Mouse (Mus musculus) embryonic fibroblast, embryonic 13.5 days (primary cell): ENCODE measurements around the gene Ttc39a. TPM values are rescaled to one million over a fixed set of nuclear protein-coding genes. Genes with fewer than 3 reads are reported as not detected.

Experiments
- H3K27ac ChIP-seq: 2 replicates; pipeline ENCODE4 v1.5.1; 2012; ENCODE audit warnings: low read length, control low read depth, inconsistent platforms; ENCODE audit not compliant: insufficient read depth
- H3K4me1 ChIP-seq: 2 replicates; pipeline ENCODE4 v1.6.1; 2011; ENCODE audit warnings: low read length; ENCODE audit not compliant: control insufficient read depth, insufficient read depth
- H3K4me3 ChIP-seq: 2 replicates; pipeline ENCODE4 v1.5.1; 2011; ENCODE audit warnings: mild to moderate bottlenecking, control low read depth, low read length; ENCODE audit not compliant: insufficient read depth
- CTCF ChIP-seq: IDR thresholded peaks from 2 replicates; pipeline ENCODE4 v1.5.1; 2011; ENCODE audit warnings: mild to moderate bottlenecking, control low read depth, low read length, moderate library complexity, borderline replicate concordance; ENCODE audit not compliant: insufficient read depth
- POLR2A ChIP-seq: IDR thresholded peaks from 2 replicates; pipeline ENCODE4 v1.6.1; 2011; ENCODE audit warnings: low read depth, mild to moderate bottlenecking, control low read depth, low read length, moderate library complexity
- polyA plus RNA-seq: library from polyadenylated mRNA; stranded (reverse); fragments of >200 nt; gene quantifications from 2 replicates; pipeline ENCODE4 v1.2.4, GENCODE M21; 2011; ENCODE audit warnings: low read depth; ENCODE audit not compliant: missing spikeins, insufficient read length

Ttc39a gene
- polyA plus RNA-seq, 1 experiment: 2.7 TPM

DNA sequence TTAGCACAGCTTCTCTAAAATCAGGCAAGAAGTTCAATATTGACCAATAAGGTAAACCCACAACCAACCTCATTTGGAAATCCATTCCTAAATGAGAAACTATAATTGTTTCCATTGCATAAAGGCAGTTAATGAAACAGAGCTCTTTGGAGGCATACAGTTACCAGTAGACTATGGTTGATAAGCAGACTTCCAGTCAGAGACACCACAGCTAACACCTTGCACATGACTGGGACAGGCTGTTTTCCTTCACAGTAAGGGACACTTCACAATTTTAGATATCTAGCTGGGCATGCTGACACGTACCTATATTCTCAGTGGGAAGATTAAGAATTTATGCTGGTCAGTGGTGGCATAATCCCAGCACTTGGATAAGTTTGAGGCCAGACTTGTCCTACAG, 39.5 kb downstream of the Ttc39a start:
- TF ChIP-seq POLR2A: no peak
- no peak for TF ChIP-seq CTCF
- H3K4me3 ChIP-seq: no peak overlapping the region
- no peak overlapping the region for H3K27ac ChIP-seq
- H3K4me1 ChIP-seq: peaks cover 22% of the 10 kb centered on the region

DNA sequence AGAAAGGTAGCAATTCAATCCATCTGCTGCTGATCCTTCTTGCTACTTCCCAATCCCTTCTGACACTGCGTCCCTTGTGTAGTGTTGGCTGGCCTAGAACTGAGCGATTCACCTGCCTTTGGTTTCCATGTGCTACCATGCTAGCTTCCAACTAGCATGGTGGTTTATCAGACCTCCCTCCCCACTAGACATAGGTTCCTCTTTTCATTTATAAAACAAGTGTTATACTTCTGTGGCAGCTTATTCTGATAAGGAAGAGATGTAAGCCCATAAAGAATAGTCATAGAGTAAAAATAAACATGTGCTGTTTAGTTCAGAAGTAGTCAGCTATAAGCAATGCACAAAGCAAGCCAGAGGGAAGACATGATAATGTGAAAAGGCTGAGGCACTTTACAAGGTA, 42.1 kb downstream of the Ttc39a start:
- no peak overlapping the region for H3K4me3 ChIP-seq
- H3K27ac ChIP-seq: no peak overlapping the region
- peaks cover 22% of the 10 kb centered on the region for H3K4me1 ChIP-seq
- TF ChIP-seq CTCF (no peak), POLR2A (no peak)

DNA sequence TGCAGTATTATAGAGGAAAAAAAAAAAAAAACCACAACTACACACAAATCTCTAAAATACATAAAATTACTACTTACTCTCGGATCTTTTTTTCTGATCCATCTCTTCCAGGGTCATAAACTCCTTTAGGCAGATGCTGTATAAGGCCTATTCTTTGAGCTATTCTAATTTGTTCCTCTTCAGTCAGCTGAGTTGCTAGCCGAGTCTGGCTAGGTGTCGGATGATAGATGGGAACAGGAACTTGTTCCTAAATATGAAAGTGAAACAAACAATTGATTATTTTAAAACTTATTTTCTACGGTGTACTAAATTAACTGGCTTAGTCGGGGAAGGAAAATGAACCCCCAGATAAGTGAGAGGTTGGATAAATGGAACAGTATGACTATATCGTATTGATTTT, 50.4 kb downstream of the Ttc39a start:
- Histone ChIP-seq H3K4me3 (no peak overlapping the region), H3K27ac (no peak overlapping the region), H3K4me1 (peaks cover 7% of the 10 kb centered on the region)
- no peak for TF ChIP-seq CTCF
- no peak for TF ChIP-seq POLR2A

DNA sequence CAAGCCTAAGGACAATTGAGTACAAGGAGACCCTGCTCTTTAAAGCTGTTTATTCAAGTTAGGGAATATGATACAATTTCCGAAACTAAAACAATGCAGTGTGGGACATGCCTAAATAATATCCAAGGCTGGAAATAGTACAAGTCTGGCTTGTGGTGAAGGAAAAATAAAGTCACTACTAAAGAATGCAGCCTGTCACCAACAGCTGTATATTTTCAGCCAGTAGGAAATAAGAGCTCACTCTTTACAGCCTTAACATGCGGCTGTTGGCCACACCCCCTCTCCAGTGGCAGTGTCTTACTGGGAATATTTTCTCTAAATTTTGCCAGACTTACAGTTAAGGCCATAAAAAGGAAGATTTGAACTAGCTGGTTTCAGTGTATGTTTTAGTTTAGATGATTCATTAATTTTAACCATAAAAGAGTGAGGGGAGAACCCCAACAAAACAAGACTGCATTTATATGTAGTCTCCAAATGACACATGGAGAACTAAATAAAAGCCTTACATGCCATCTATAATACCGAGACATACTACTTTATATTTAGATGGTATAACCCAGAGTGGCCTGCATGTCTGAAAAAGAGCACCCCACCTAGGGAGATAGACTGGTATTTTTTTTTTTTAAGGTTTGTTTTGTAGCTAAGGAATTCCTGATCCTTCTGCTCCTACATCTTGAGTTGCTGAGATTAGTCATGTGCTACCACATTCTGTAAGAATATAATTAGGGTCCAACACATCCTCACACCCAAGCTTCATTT, 54.2 kb downstream of the Ttc39a start:
- peaks cover 9% of the 10 kb centered on the region for H3K4me1 ChIP-seq
- no peak overlapping the region for H3K4me3 ChIP-seq
- no peak for TF ChIP-seq CTCF
- no peak for TF ChIP-seq POLR2A
- peak overlapping the region; percentile 99 for H3K27ac ChIP-seq

DNA sequence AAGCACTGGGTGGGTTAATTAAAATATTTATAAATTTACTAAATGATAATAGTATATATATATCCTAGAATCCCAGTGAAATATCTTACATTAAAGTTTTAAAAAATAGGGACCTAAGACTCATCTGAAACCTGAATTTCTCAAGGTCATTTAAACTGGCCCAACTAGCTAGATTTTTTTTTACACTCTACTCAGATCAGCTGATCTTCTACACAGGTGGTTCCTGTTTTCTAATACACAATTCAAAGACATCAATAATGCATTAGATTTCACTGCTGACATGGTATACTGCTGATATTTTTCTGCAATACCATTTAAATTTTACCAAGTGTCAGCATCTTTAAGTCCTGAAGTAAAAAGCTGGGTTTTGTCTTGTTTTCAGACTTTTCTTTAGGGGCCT, 57.5 kb downstream of the Ttc39a start:
- Histone ChIP-seq H3K4me1 (peaks cover 9% of the 10 kb centered on the region), H3K4me3 (no peak overlapping the region), H3K27ac (no peak overlapping the region)
- no peak for TF ChIP-seq CTCF
- no peak for TF ChIP-seq POLR2A

DNA sequence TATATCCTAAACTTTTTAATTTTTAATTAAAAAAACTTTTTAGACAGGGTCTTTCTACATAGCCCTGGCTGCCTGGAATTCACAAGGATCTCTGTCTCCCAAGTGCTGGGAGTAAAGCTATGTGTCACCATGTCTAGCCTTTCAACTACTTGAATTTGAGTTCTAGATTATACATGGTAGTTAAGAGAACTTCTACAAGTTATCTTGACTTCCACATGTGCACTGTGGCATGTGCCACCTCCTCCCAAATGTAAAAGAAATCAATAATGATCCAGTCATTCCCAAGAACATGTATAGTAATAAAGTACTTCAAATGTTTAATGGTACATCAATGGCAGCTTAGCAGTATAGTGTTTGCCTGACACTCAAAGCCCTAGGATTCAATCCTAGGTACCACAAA, 61.3 kb downstream of the Ttc39a start:
- Histone ChIP-seq H3K27ac (no peak overlapping the region), H3K4me1 (peaks cover 2% of the 10 kb centered on the region), H3K4me3 (no peak overlapping the region)
- TF ChIP-seq CTCF (no peak), POLR2A (no peak)

DNA sequence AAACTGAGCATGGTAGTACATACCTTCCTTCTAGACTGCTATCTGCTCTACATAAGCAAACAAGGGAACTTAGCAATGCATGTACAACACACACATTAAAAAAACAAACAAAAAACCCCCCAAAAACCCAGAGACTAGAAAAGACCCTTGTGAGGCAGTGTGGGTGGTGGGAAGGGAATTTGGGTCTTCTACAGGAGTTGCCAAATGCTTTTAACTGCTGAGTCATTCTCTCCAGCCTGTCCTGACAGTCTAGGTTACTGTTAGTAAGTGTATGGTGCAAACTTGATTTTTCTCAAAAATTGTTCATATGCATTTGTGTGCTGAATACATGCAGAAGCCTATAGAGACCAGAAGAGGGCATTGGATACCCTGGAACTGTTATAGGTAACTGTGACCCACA, 65.2 kb downstream of the Ttc39a start:
- Histone ChIP-seq H3K4me3 (no peak overlapping the region), H3K27ac (no peak overlapping the region), H3K4me1 (no peaks in the 10 kb centered on the region; the same call in none of the 2 replicates)
- TF ChIP-seq CTCF: no peak
- TF ChIP-seq POLR2A: no peak

DNA sequence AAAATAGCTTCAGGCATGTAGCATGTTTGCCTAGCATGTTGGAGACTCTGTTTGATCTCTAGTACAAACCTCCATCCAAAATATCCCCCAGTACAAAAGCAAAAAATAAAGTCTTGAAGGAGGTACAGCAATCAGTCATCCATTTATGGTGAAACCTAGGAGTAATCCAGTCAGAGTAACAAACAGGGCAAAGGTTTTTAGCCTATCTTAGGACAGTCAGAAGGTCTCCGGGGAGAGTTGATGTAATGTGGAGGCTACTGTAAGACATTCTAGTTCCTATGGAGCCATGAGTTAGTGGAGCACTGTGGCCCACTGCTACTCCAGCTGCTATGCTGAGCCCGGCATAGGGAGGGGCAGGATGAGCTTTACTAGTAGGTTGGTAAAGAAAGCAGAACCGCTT, 66.1 kb downstream of the Ttc39a start:
- Histone ChIP-seq H3K27ac (no peak overlapping the region), H3K4me1 (no peaks in the 10 kb centered on the region; the same call in none of the 2 replicates), H3K4me3 (no peak overlapping the region)
- TF ChIP-seq POLR2A (no peak), CTCF (no peak)

DNA sequence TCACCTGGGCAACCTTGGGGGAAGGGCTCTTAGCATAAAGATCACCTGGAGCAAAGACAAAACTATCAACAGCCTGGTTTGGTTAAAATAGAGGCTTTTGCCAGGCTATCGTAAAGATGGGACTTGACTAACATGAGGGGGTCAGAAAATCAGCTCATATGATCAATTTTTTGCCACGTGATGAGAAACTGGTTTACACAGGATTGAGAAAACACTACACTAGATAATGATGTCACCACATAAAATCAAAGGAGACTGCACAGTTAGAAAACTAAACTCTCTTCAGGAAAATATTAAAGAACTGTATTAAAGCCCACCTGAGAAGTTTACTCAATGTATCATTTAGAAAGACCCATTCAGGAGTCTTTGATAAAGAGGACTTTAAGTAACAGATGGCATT, 68.7 kb downstream of the Ttc39a start:
- peak overlapping the region; percentile 80 for H3K4me3 ChIP-seq
- no peak overlapping the region for H3K27ac ChIP-seq
- no peak for TF ChIP-seq POLR2A
- no peak for TF ChIP-seq CTCF
- no peaks in the 10 kb centered on the region; the same call in none of the 2 replicates for H3K4me1 ChIP-seq

DNA sequence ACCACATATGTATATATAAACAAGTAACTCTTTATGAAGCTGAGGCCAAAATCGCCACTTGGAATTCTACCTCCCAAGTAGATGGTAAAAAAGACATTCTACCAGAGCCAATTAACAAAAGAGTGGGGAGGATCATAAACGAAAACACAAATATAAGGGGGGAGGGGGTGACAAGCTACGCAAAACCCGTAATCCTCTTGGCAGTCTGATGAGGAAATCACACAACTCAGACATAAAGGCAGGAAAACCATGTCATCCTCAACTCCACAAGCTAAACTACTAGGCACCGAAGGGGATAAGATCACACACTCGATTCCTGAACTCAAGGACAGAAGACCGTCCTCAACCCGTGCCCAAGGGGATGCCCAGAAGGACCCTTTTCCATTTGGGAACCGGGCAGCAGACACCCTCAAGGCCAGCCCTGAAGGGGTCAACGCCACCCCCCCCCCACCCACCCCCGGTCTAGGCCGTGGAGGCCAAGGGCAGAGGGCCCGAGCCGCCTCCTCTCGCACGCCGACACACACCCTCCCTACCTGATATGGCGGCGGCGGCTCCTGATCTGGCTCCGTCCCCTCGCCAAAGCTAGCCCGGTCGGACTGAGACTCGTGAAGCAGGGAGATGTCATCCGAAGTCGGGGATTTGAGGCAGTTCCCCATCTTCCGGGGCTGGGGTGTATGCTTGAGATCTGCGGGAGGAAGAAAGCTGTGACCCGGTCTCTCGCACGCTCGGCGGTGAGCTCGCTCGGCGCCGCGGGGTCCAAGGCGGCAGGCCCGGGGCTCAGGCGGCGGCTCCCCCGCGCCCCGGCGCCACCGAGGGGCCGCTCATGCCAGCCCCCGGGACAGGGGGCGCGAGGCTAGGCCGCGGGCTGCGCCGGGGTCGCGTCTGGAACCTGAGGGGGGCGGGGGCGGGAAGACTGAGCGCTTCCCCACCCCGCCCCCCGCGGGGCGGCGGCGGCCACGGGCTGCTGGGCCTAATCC, 69.4 kb downstream of the Ttc39a start:
- peak; percentile 35; the same call in 1 of the 2 replicates for TF ChIP-seq POLR2A
- no peak for TF ChIP-seq CTCF
- H3K4me3 ChIP-seq: peak overlapping the region; percentile 80
- H3K27ac ChIP-seq: peak overlapping the region; percentile 55

More for the DNA sequence above, 69.4 kb downstream of the Ttc39a start:
- no peaks in the 10 kb centered on the region; the same call in none of the 2 replicates for H3K4me1 ChIP-seq
